ENCODE assay signal across 8 mouse cellular contexts in the genomic region with DNA sequence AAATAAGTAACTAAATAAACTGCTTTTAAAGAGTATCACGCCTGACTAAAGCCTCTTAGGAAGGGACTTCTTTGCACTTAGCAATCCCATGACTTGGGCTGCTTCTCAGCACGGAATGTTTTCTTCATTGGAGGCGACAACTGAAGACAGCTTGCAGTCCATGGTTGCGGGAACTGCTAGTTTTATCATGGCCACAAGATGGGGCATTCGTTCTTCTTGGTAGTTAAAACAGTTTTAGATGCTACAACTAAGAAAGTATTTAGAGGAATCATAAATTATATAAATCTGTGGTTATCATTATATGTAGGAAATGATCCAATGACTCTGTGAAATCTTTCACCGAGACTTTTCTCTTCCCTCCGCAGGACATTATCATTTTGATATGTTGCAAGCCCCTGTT. TPM values are rescaled to one million over a fixed set of nuclear protein-coding genes. Genes with fewer than 3 reads are reported as not detected.
A peak's percentile ranks its signal among the peaks of the same experiment; 100 is the strongest.
DNase-seq lines count a peak whose midpoint lies in the region; ATAC-seq lines count a peak whose summit lies in the region.

No protein-coding gene starts in this region.

- intact Hi-C loops in heart, postnatal 36 days (cut with DNase I) = loop anchor here (1.0 kb wide), 1 partner anchor 151 kb away; no protein-coding TSS in a partner anchor

- ATAC-seq in kidney, embryonic 14.5 days (ENCODE audit: low FRiP score, low TSS enrichment) = no peak
- no peak for ATAC-seq in embryonic facial prominence, embryonic 13.5 days (ENCODE audit: insufficient number of reproducible peaks, insufficient read depth, low FRiP score, low TSS enrichment, low read depth)
- ATAC-seq in midbrain, embryonic 15.5 days (replicated peaks) = peak; percentile 50

- no peak overlapping the region for H3K4me3 ChIP-seq in kidney, embryonic 14.5 days (ENCODE audit: low read length)
- H3K4me3 ChIP-seq in embryonic facial prominence, embryonic 13.5 days = no peak overlapping the region
- no peak overlapping the region for H3K4me3 ChIP-seq in midbrain, embryonic 15.5 days

- H3K9ac ChIP-seq in kidney, embryonic 14.5 days (ENCODE audit: low read depth, low read length) = no peak overlapping the region
- H3K9ac ChIP-seq in embryonic facial prominence, embryonic 13.5 days = no peak overlapping the region
- no peak overlapping the region for H3K9ac ChIP-seq in midbrain, embryonic 15.5 days

- peak; percentile 57 for DNase-seq in kidney, adult 18-20 months
- peak; percentile 75 for DNase-seq in adrenal gland, postnatal 14 days
- peak; percentile 57 for DNase-seq in heart, postnatal 36 days
- peak; percentile 14 to 79 for DNase-seq in left cerebral cortex, adult 9 months (ENCODE audit: low spot score in 2 of 2)
- peak; percentile 66 for DNase-seq in thymus, postnatal 14 days

- no peak overlapping the region for H3K27ac ChIP-seq in kidney, embryonic 14.5 days (ENCODE audit: low read depth, low read length)
- H3K27ac ChIP-seq in embryonic facial prominence, embryonic 13.5 days = no peak overlapping the region
- no peak overlapping the region for H3K27ac ChIP-seq in midbrain, embryonic 15.5 days

- H3K4me1 ChIP-seq in kidney, embryonic 14.5 days (ENCODE audit: control insufficient read depth, insufficient read depth, low read length) = 0 out of 2 replicates have a peak, but pooled peaks cover 3% of the 10 kb centered on the region
- H3K4me1 ChIP-seq in embryonic facial prominence, embryonic 13.5 days = peaks cover 11% of the 10 kb centered on the region
- H3K4me1 ChIP-seq in midbrain, embryonic 15.5 days = peaks cover 15% of the 10 kb centered on the region

- no peaks in the 10 kb centered on the region for H3K9me3 ChIP-seq in kidney, embryonic 14.5 days (ENCODE audit: control insufficient read depth, low read length)
- H3K9me3 ChIP-seq in embryonic facial prominence, embryonic 13.5 days = no peaks in the 10 kb centered on the region
- no peaks in the 10 kb centered on the region for H3K9me3 ChIP-seq in midbrain, embryonic 15.5 days

- H3K4me2 ChIP-seq in kidney, embryonic 14.5 days (replicated peaks; ENCODE audit: low read depth, low read length) = no peak overlapping the region
- peak overlapping the region; percentile 47; the same call in 1 of the 2 replicates for H3K4me2 ChIP-seq in embryonic facial prominence, embryonic 13.5 days
- H3K4me2 ChIP-seq in midbrain, embryonic 15.5 days = peak overlapping the region; percentile 52

- 48% methylated on average over 7 of the region's 7 CpGs for WGBS in kidney, embryonic 14.5 days
- 46% methylated on average over 7 of the region's 7 CpGs for WGBS in embryonic facial prominence, embryonic 13.5 days
- WGBS in midbrain, embryonic 15.5 days = 36% methylated on average over 7 of the region's 7 CpGs

- H3K36me3 ChIP-seq in kidney, embryonic 14.5 days (ENCODE audit: control insufficient read depth, insufficient read depth, low read length) = no peaks in the 10 kb centered on the region
- no peaks in the 10 kb centered on the region for H3K36me3 ChIP-seq in embryonic facial prominence, embryonic 13.5 days
- H3K36me3 ChIP-seq in midbrain, embryonic 15.5 days (replicated peaks) = no peaks in the 10 kb centered on the region

- no peaks in the 10 kb centered on the region for H3K27me3 ChIP-seq in kidney, embryonic 14.5 days (ENCODE audit: control insufficient read depth, insufficient read depth, low read length)
- H3K27me3 ChIP-seq in embryonic facial prominence, embryonic 13.5 days = no peaks in the 10 kb centered on the region
- H3K27me3 ChIP-seq in midbrain, embryonic 15.5 days (replicated peaks) = no peaks in the 10 kb centered on the region

RNA-seq across cellular contexts. Expression of a gene that starts 50.4 kb away (rescaled TPM):
- 33.4 and 45.7 TPM in 2 replicates for polyA plus RNA-seq in kidney, embryonic 14.5 days (2014; fragmentation: Nextera tagmentation; extraction: Ambion mirVana)
- total RNA-seq in adrenal gland, postnatal 14 days (2021) = 39.4 and 40.6 TPM in 2 replicates
- 43.8 and 50.3 TPM in 2 replicates for polyA plus RNA-seq in embryonic facial prominence, embryonic 13.5 days (2015; fragmentation: Nextera tagmentation; extraction: Ambion mirVana)
- 10 to 100 TPM; 26.9 to 32.8 TPM for total RNA-seq in heart, postnatal 36 days (2021)
- polyA plus RNA-seq in midbrain, embryonic 15.5 days (2015; fragmentation: Nextera tagmentation; extraction: Ambion mirVana) = 60.5 and 65.8 TPM in 2 replicates
